In genomic region chr2:131538341-131538740, GRCm38 (mm10) we compare ENCODE assay signal across 11 mouse cellular contexts. TPM values are rescaled to one million over a fixed set of nuclear protein-coding genes. Genes with fewer than 3 reads are reported as not detected.
A peak's percentile ranks its signal among the peaks of the same experiment; 100 is the strongest.
DNase-seq lines count a peak whose midpoint lies in the region; ATAC-seq and TF ChIP-seq lines count a peak whose summit lies in the region.
"Had no signal": no experiment of that assay in that cellular context is flagged by ENCODE, and none has a peak within 500 bp of the region (broad histone marks: within the 10 kb centered on the region; RNA-seq: fewer than 3 reads in every experiment).

No protein-coding gene starts in this region.

- DNase-seq in kidney, adult 2 months = peak; percentile 47
- peak; percentile 65 to 72 for DNase-seq in adrenal gland, adult 18-20 months (ENCODE audit: low spot score in 2 of 2)
- no peak for DNase-seq in spleen, postnatal 36 days (ENCODE audit: low spot score in 2 of 2)
- no peak for DNase-seq in right cerebral cortex, postnatal 36 days (ENCODE audit: low spot score in 2 of 2)
- no peak for DNase-seq in frontal cortex, postnatal 10 days (ENCODE audit: low spot score in 2 of 2)

- no peaks in the 10 kb centered on the region for H3K9me3 ChIP-seq in kidney, embryonic 14.5 days (ENCODE audit: control insufficient read depth, low read length)
- H3K9me3 ChIP-seq in heart, embryonic 11.5 days (replicated peaks; ENCODE audit: control insufficient read depth, low read length) = no peaks in the 10 kb centered on the region
- H3K9me3 ChIP-seq in lung, embryonic 16.5 days (ENCODE audit: control insufficient read depth, low read length) = no peaks in the 10 kb centered on the region
- H3K9me3 ChIP-seq: hindbrain, embryonic 15.5 days had no signal

- TF ChIP-seq POLR2A in kidney, adult 2 months (IDR thresholded peaks at IDR 0.05; ENCODE audit: low read depth, low read length) = no peak

- H3K4me3 ChIP-seq in kidney, adult 2 months (ENCODE audit: insufficient read depth, low read depth, low read length) = no peak overlapping the region
- no peak overlapping the region for H3K4me3 ChIP-seq in kidney, embryonic 14.5 days (ENCODE audit: low read length)
- no peak overlapping the region for H3K4me3 ChIP-seq in heart, embryonic 11.5 days (ENCODE audit: low read depth, low read length)
- no peak overlapping the region for H3K4me3 ChIP-seq in lung, embryonic 16.5 days (ENCODE audit: low read length)
- H3K4me3 ChIP-seq: hindbrain, embryonic 15.5 days had no signal

- no peak overlapping the region for H3K4me2 ChIP-seq in kidney, embryonic 14.5 days (replicated peaks; ENCODE audit: low read depth, low read length)
- H3K4me2 ChIP-seq in heart, embryonic 11.5 days = no peak overlapping the region
- H3K4me2 ChIP-seq in lung, embryonic 16.5 days (ENCODE audit: low read depth, low read length) = no peak overlapping the region
- H3K4me2 ChIP-seq: hindbrain, embryonic 15.5 days had no signal

- H3K4me1 ChIP-seq in kidney, adult 2 months (ENCODE audit: control insufficient read depth, insufficient read depth, low read length) = no peaks in the 10 kb centered on the region
- H3K4me1 ChIP-seq in kidney, embryonic 14.5 days (ENCODE audit: control insufficient read depth, insufficient read depth, low read length) = no peaks in the 10 kb centered on the region
- H3K4me1 ChIP-seq in heart, embryonic 11.5 days (ENCODE audit: control insufficient read depth, insufficient read depth, low read length) = no peaks in the 10 kb centered on the region
- peaks cover 4% of the 10 kb centered on the region; the same call in 1 of the 2 replicates for H3K4me1 ChIP-seq in lung, embryonic 16.5 days (replicated peaks; ENCODE audit: control insufficient read depth, insufficient read depth, low read length)

- no peak for ATAC-seq in kidney, embryonic 14.5 days (ENCODE audit: low FRiP score, low TSS enrichment)
- ATAC-seq in heart, embryonic 11.5 days (replicated peaks; ENCODE audit: insufficient number of reproducible peaks, low FRiP score, low TSS enrichment) = 0 out of 2 replicates have a peak, but pooled peaks have one; percentile 52
- ATAC-seq in lung, embryonic 16.5 days (ENCODE audit: low read depth) = peak; percentile 65; the same call in 1 of the 2 replicates

- H3K36me3 ChIP-seq in kidney, adult 2 months (ENCODE audit: control insufficient read depth, insufficient read depth, low read length) = no peaks in the 10 kb centered on the region
- H3K36me3 ChIP-seq in kidney, embryonic 14.5 days (ENCODE audit: control insufficient read depth, insufficient read depth, low read length) = no peaks in the 10 kb centered on the region
- no peaks in the 10 kb centered on the region for H3K36me3 ChIP-seq in heart, embryonic 11.5 days (ENCODE audit: control insufficient read depth, insufficient read depth, low read length)
- no peaks in the 10 kb centered on the region for H3K36me3 ChIP-seq in lung, embryonic 16.5 days (ENCODE audit: control insufficient read depth, insufficient read depth, low read length)
- H3K36me3 ChIP-seq: hindbrain, embryonic 15.5 days had no signal

- H3K27me3 ChIP-seq in kidney, adult 2 months (replicated peaks; ENCODE audit: control insufficient read depth, insufficient read depth, low read length) = no peaks in the 10 kb centered on the region
- H3K27me3 ChIP-seq in kidney, embryonic 14.5 days (ENCODE audit: control insufficient read depth, insufficient read depth, low read length) = no peaks in the 10 kb centered on the region
- peaks cover 2% of the 10 kb centered on the region; the same call in 1 of the 2 replicates for H3K27me3 ChIP-seq in heart, embryonic 11.5 days (ENCODE audit: control insufficient read depth, insufficient read depth, low read length)
- no peaks in the 10 kb centered on the region for H3K27me3 ChIP-seq in lung, embryonic 16.5 days (ENCODE audit: control insufficient read depth, insufficient read depth, low read depth, low read length)
- H3K27me3 ChIP-seq: hindbrain, embryonic 15.5 days had no signal

- 29% methylated on average over 7 of the region's 7 CpGs for WGBS in kidney, adult 2 months
- 67% methylated on average over 7 of the region's 7 CpGs for WGBS in kidney, embryonic 14.5 days
- WGBS in heart, embryonic 11.5 days (ENCODE audit: insufficient replicate concordance) = 53% methylated on average over 7 of the region's 7 CpGs
- WGBS in lung, embryonic 16.5 days = 43% methylated on average over 7 of the region's 7 CpGs

- H3K27ac ChIP-seq in kidney, adult 2 months (ENCODE audit: insufficient read depth, low read depth, low read length) = no peak overlapping the region
- no peak overlapping the region for H3K27ac ChIP-seq in kidney, embryonic 14.5 days (ENCODE audit: low read depth, low read length)
- H3K27ac ChIP-seq in heart, embryonic 11.5 days (ENCODE audit: low read depth, low read length) = no peak overlapping the region; the same call in 1 of the 2 replicates
- no peak overlapping the region for H3K27ac ChIP-seq in lung, embryonic 16.5 days (ENCODE audit: low read length)
- H3K27ac ChIP-seq: hindbrain, embryonic 15.5 days had no signal

- no peak overlapping the region for H3K9ac ChIP-seq in kidney, embryonic 14.5 days (ENCODE audit: low read depth, low read length)
- no peak overlapping the region for H3K9ac ChIP-seq in heart, embryonic 11.5 days (ENCODE audit: low read depth, low read length)
- no peak overlapping the region for H3K9ac ChIP-seq in lung, embryonic 16.5 days (ENCODE audit: low read length)
- H3K9ac ChIP-seq: hindbrain, embryonic 15.5 days had no signal

- TF ChIP-seq CTCF in kidney, adult 2 months (conservative IDR thresholded peaks at IDR 0.05; ENCODE audit: insufficient read depth, insufficient read length, low read depth, low read length) = no peak

RNA-seq across cellular contexts. Expression of gene Adra1d, which starts 23.7 kb away (rescaled TPM):
- 2.7 and 3.4 TPM in 2 replicates for polyA plus RNA-seq in kidney, adult 2 months (2012; rRNA removed)
- 1.1 and 1.5 TPM in 2 replicates for polyA plus RNA-seq in kidney, embryonic 14.5 days (2014; fragmentation: Nextera tagmentation; extraction: Ambion mirVana)
- total RNA-seq in adrenal gland, adult 18-20 months (2021) = 10 to 100 TPM; 37.0 to 44.1 TPM
- 0.34 and 0.50 TPM in 2 replicates for polyA plus RNA-seq in heart, embryonic 11.5 days (2014; fragmentation: Nextera tagmentation; extraction: Ambion mirVana)
- polyA plus RNA-seq in lung, embryonic 16.5 days (2015; fragmentation: Nextera tagmentation; extraction: Ambion mirVana) = 1.8 and 2.0 TPM in 2 replicates
- total RNA-seq: neutrophil, adult 5-6 weeks had no signal
- polyA plus RNA-seq: forebrain, embryonic 11.5 days had no signal

RNA-seq across cellular contexts. Expression of gene Smox, which starts 47.0 kb away (rescaled TPM):
- polyA plus RNA-seq in kidney, adult 2 months (2012; rRNA removed) = 12.5 and 14.9 TPM in 2 replicates
- 27.4 and 29.1 TPM in 2 replicates for polyA plus RNA-seq in kidney, embryonic 14.5 days (2014; fragmentation: Nextera tagmentation; extraction: Ambion mirVana)
- total RNA-seq in adrenal gland, adult 18-20 months (2021) = 10 to 100 TPM; 24.7 to 28.3 TPM
- 16.5 and 19.7 TPM in 2 replicates for polyA plus RNA-seq in heart, embryonic 11.5 days (2014; fragmentation: Nextera tagmentation; extraction: Ambion mirVana)
- polyA plus RNA-seq in lung, embryonic 16.5 days (2015; fragmentation: Nextera tagmentation; extraction: Ambion mirVana) = 32.8 and 32.9 TPM in 2 replicates

Comparison
In these comparisons a context has a peak if more than half of its experiments do, and no peak if none do; other contexts are left out.
1. DNase-seq: peak in kidney, adult 2 months (single experiment) and adrenal gland, adult 18-20 months (2 of 2); none in spleen, postnatal 36 days (0 of 2), right cerebral cortex, postnatal 36 days (0 of 2) and frontal cortex, postnatal 10 days (0 of 2).